Mouse (Mus musculus): ENCODE data around the gene Map2. TPM values are rescaled to one million over a fixed set of nuclear protein-coding genes. Genes with fewer than 3 reads are reported as not detected.

The Map2 gene
- polyA plus RNA-seq, 1 experiment = 3.5 TPM

GRCm38 (mm10) chr1:66187016-66187681 lies 12.1 kb downstream of the Map2 start:
- WGBS = 83% methylated on average over 12 of the region's 12 CpGs
- TF ChIP-seq POLR2A (IDR thresholded peaks at IDR 0.05; ENCODE audit: borderline replicate concordance, control insufficient read depth, low read depth, low read length) = no peak
- TF ChIP-seq CTCF (IDR thresholded peaks at IDR 0.05; ENCODE audit: control insufficient read depth, insufficient read depth, low read length) = no peak
- Histone ChIP-seq H3K4me1 (ENCODE audit: control insufficient read depth, insufficient read depth, low read length) (no peaks in the 10 kb centered on the region), H3K4me3 (replicated peaks; ENCODE audit: control insufficient read depth, low read depth, low read length) (no peak overlapping the region), H3K27ac (ENCODE audit: control insufficient read depth, insufficient read depth, low read depth, low read length, poor library complexity) (no peak overlapping the region)

- H3K4me3 ChIP-seq (replicated peaks; ENCODE audit: control insufficient read depth, low read depth, low read length) = no peak overlapping the region
- no peak overlapping the region for H3K27ac ChIP-seq (ENCODE audit: control insufficient read depth, insufficient read depth, low read depth, low read length, poor library complexity)
- 85% methylated on average over 1 of the region's 1 CpGs for WGBS
- no peak for TF ChIP-seq CTCF (IDR thresholded peaks at IDR 0.05; ENCODE audit: control insufficient read depth, insufficient read depth, low read length)
- TF ChIP-seq POLR2A (IDR thresholded peaks at IDR 0.05; ENCODE audit: borderline replicate concordance, control insufficient read depth, low read depth, low read length) = no peak
- no peaks in the 10 kb centered on the region for H3K4me1 ChIP-seq (ENCODE audit: control insufficient read depth, insufficient read depth, low read length)
Measured at GRCm38 (mm10) chr1:66192401-66192800, 17.3 kb downstream of the Map2 start.

DNA sequence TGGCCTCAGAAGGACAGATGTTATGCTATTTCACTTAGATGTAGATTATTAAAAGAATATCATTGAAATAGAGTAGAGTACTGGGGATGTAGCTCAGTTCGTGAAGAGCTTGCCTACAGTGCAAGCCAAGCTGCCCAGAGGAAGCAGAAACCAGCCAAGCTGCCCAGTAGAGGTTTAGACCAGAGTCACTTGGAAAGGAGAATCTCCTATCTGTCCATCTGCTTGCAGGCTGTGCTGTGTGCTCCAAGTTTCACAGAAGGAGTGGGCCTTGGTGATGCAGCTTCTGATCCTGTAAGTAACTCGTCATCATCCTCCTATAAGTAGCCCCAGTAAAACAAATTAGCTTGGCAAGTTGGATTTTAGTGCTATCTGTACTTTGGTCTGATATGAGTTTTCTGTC lies 17.8 kb downstream of the Map2 start:
- no peaks in the 10 kb centered on the region for H3K4me1 ChIP-seq (ENCODE audit: control insufficient read depth, insufficient read depth, low read length)
- no peak overlapping the region for H3K4me3 ChIP-seq (replicated peaks; ENCODE audit: control insufficient read depth, low read depth, low read length)
- H3K27ac ChIP-seq (ENCODE audit: control insufficient read depth, insufficient read depth, low read depth, low read length, poor library complexity) = no peak overlapping the region
- TF ChIP-seq CTCF (IDR thresholded peaks at IDR 0.05; ENCODE audit: control insufficient read depth, insufficient read depth, low read length) = no peak
- TF ChIP-seq POLR2A (IDR thresholded peaks at IDR 0.05; ENCODE audit: borderline replicate concordance, control insufficient read depth, low read depth, low read length) = no peak
- 65% methylated on average over 2 of the region's 2 CpGs for WGBS

GRCm38 (mm10) chr1:66195040-66195726 lies 20.1 kb downstream of the Map2 start:
- Histone ChIP-seq H3K4me1 (ENCODE audit: control insufficient read depth, insufficient read depth, low read length) (no peaks in the 10 kb centered on the region), H3K4me3 (replicated peaks; ENCODE audit: control insufficient read depth, low read depth, low read length) (no peak overlapping the region), H3K27ac (ENCODE audit: control insufficient read depth, insufficient read depth, low read depth, low read length, poor library complexity) (no peak overlapping the region)
- WGBS = 81% methylated on average over 13 of the region's 13 CpGs
- TF ChIP-seq POLR2A (IDR thresholded peaks at IDR 0.05; ENCODE audit: borderline replicate concordance, control insufficient read depth, low read depth, low read length) (no peak), CTCF (IDR thresholded peaks at IDR 0.05; ENCODE audit: control insufficient read depth, insufficient read depth, low read length) (no peak)

DNA sequence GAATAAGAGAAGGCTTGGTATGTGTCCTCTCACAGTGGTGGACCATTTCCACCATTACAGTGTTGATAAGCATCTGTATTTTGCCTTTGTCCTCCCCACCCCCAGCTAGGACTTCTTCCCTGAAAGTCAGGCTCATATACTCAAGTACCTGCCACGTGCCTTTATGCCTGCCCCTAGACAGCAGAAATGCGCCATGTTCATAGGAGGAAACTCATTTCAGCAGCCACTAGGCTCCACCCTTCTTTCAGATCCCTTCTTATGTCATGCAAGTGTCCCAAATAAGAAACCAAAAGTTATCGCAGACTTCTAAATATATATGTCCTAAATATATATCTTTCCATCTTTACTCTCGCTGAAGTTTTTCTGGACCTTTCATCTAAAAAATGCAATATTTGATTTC lies 21.2 kb downstream of the Map2 start:
- Histone ChIP-seq H3K4me1 (ENCODE audit: control insufficient read depth, insufficient read depth, low read length) (no peaks in the 10 kb centered on the region), H3K4me3 (replicated peaks; ENCODE audit: control insufficient read depth, low read depth, low read length) (no peak overlapping the region), H3K27ac (ENCODE audit: control insufficient read depth, insufficient read depth, low read depth, low read length, poor library complexity) (no peak overlapping the region)
- TF ChIP-seq CTCF (IDR thresholded peaks at IDR 0.05; ENCODE audit: control insufficient read depth, insufficient read depth, low read length) (no peak), POLR2A (IDR thresholded peaks at IDR 0.05; ENCODE audit: borderline replicate concordance, control insufficient read depth, low read depth, low read length) (no peak)
- WGBS = 72% methylated on average over 4 of the region's 4 CpGs

DNA sequence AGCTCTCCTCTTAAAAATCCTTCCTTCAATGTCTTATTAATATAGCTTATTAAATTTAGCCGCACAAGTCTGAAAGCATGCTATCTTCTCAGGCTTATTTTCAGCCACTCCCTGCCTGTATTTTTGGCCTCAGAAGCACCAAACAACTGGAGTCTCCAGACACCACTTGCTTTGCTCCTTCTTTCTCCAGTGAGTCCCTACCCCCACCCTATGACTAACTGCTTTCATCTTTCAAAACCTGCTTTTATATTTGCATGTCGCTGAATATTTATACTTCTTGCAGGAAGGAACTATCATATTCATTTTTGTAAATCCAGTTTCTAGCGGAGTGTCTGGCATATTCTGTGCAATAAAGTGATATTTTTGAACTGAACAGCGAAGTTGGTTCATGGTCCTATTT lies 21.6 kb downstream of the Map2 start:
- no peak overlapping the region for H3K27ac ChIP-seq (ENCODE audit: control insufficient read depth, insufficient read depth, low read depth, low read length, poor library complexity)
- no peaks in the 10 kb centered on the region for H3K4me1 ChIP-seq (ENCODE audit: control insufficient read depth, insufficient read depth, low read length)
- no peak for TF ChIP-seq POLR2A (IDR thresholded peaks at IDR 0.05; ENCODE audit: borderline replicate concordance, control insufficient read depth, low read depth, low read length)
- no peak for TF ChIP-seq CTCF (IDR thresholded peaks at IDR 0.05; ENCODE audit: control insufficient read depth, insufficient read depth, low read length)
- WGBS = 83% methylated on average over 4 of the region's 4 CpGs
- H3K4me3 ChIP-seq (replicated peaks; ENCODE audit: control insufficient read depth, low read depth, low read length) = no peak overlapping the region

DNA sequence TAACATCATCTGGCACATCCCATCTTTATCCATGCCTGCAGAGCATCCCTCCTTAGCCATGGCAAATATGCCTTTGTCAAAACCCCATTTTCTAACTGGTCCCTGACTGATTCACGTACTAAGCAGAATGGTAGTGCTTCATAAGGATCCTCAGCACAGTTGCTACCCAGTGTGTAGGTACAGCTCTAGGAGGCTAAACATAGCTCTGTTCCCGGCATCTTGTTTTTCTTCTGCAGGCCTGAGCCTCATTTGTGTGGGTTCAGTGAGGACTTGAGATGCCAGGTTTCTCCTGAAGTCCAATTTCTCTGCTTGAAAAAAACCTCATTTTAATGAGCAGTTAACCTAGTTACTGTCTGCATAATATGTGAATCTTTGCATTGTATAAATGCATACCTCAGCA lies 30.4 kb downstream of the Map2 start:
- H3K4me1 ChIP-seq (ENCODE audit: control insufficient read depth, insufficient read depth, low read length) = no peaks in the 10 kb centered on the region
- 82% methylated on average over 2 of the region's 2 CpGs for WGBS
- H3K27ac ChIP-seq (ENCODE audit: control insufficient read depth, insufficient read depth, low read depth, low read length, poor library complexity) = no peak overlapping the region
- H3K4me3 ChIP-seq (replicated peaks; ENCODE audit: control insufficient read depth, low read depth, low read length) = no peak overlapping the region
- no peak for TF ChIP-seq POLR2A (IDR thresholded peaks at IDR 0.05; ENCODE audit: borderline replicate concordance, control insufficient read depth, low read depth, low read length)
- no peak for TF ChIP-seq CTCF (IDR thresholded peaks at IDR 0.05; ENCODE audit: control insufficient read depth, insufficient read depth, low read length)

- Histone ChIP-seq H3K27ac (ENCODE audit: control insufficient read depth, insufficient read depth, low read depth, low read length, poor library complexity) (no peak overlapping the region), H3K4me1 (ENCODE audit: control insufficient read depth, insufficient read depth, low read length) (no peaks in the 10 kb centered on the region), H3K4me3 (replicated peaks; ENCODE audit: control insufficient read depth, low read depth, low read length) (no peak overlapping the region)
- WGBS = 61% methylated on average over 3 of the region's 3 CpGs
- no peak for TF ChIP-seq POLR2A (IDR thresholded peaks at IDR 0.05; ENCODE audit: borderline replicate concordance, control insufficient read depth, low read depth, low read length)
- TF ChIP-seq CTCF (IDR thresholded peaks at IDR 0.05; ENCODE audit: control insufficient read depth, insufficient read depth, low read length) = no peak
Measured at GRCm38 (mm10) chr1:66206904-66207303, 31.8 kb downstream of the Map2 start.
